Mouse (Mus musculus) erythroblast, embryonic 14.5 days (primary cell): Measurements from ENCODE around the gene Cpn2.

Source experiments
- GATA1 ChIP-seq: IDR thresholded peaks from 2 replicates; pipeline ENCODE4 v1.6.1; 2012; ENCODE audit warnings: low read length, inconsistent platforms, mixed read lengths
- TAL1 ChIP-seq: IDR thresholded peaks from 3 replicates; pipeline ENCODE4 v1.6.1; 2012; ENCODE audit warnings: low read length, inconsistent platforms, mixed read lengths

- TF ChIP-seq TAL1 = no peak
- no peak for TF ChIP-seq GATA1
Observed at GRCm38 (mm10) chr16:30280676-30281297, 13.5 kb upstream of the Cpn2 start.
